Mouse (Mus musculus) urinary bladder, postnatal 25 days (tissue): ENCODE data around the gene Ep300.

ENCODE experiments used
- DNase-seq: peaks from one replicate; pipeline ENCODE4 v3.0.0; 2022; ENCODE audit warnings: low spot score

The Ep300 gene

GRCm38 (mm10) chr15:81584913-81585745 lies at the start of gene Ep300:
Gene Ep300 (plus strand): TSS chr15:81585351.
- DNase-seq, result peak; percentile 91

- no peak for DNase-seq
These were observed 49.2 kb upstream of the Ep300 start for GRCm38 (mm10) chr15:81535881-81536351.

- no peak for DNase-seq
These were observed 47.0 kb upstream of the Ep300 start for GRCm38 (mm10) chr15:81538149-81538548.

GRCm38 (mm10) chr15:81539560-81539959 lies 45.6 kb upstream of the Ep300 start:
- DNase-seq, result no peak

GRCm38 (mm10) chr15:81544916-81545315 lies 40.2 kb upstream of the Ep300 start:
- no peak for DNase-seq

GRCm38 (mm10) chr15:81545387-81546176 lies 39.6 kb upstream of the Ep300 start:
- DNase-seq, result no peak

GRCm38 (mm10) chr15:81553455-81553854 lies 31.7 kb upstream of the Ep300 start:
- no peak for DNase-seq

- no peak for DNase-seq
These were observed 30.4 kb upstream of the Ep300 start for GRCm38 (mm10) chr15:81554558-81555297.

- no peak for DNase-seq
These were observed 29.2 kb upstream of the Ep300 start for GRCm38 (mm10) chr15:81555986-81556385.

GRCm38 (mm10) chr15:81561501-81561900 lies 23.6 kb upstream of the Ep300 start:
- DNase-seq, result no peak

- DNase-seq, result no peak
These were observed 23.2 kb upstream of the Ep300 start for GRCm38 (mm10) chr15:81561996-81562395.

- no peak for DNase-seq
These were observed 22.4 kb upstream of the Ep300 start for GRCm38 (mm10) chr15:81562491-81563488.

GRCm38 (mm10) chr15:81568093-81568492 lies 17.1 kb upstream of the Ep300 start:
- DNase-seq, result no peak

- DNase-seq, result no peak
These were observed 16.6 kb upstream of the Ep300 start for GRCm38 (mm10) chr15:81568592-81568991.

GRCm38 (mm10) chr15:81576961-81577360 lies 8.2 kb upstream of the Ep300 start:
- DNase-seq, result no peak

GRCm38 (mm10) chr15:81577743-81578165 lies 7.4 kb upstream of the Ep300 start:
- DNase-seq, result no peak

- DNase-seq, result no peak
These were observed 685 bp upstream of the Ep300 start for GRCm38 (mm10) chr15:81584466-81584865.

GRCm38 (mm10) chr15:81585746-81586461 lies 753 bp downstream of the Ep300 start:
- peak; percentile 74 for DNase-seq

- no peak for DNase-seq
These were observed 1.3 kb downstream of the Ep300 start for GRCm38 (mm10) chr15:81586466-81586865.

GRCm38 (mm10) chr15:81587686-81588085 lies 2.5 kb downstream of the Ep300 start:
- no peak for DNase-seq
